Mouse (Mus musculus): ENCODE results near the gene Col6a3. TPM values are rescaled to one million over a fixed set of nuclear protein-coding genes. Genes with fewer than 3 reads are reported as not detected.

Gene Col6a3
- total and polyA plus RNA-seq, 3 experiments, result 0.25 TPM; not detected in 2

DNA sequence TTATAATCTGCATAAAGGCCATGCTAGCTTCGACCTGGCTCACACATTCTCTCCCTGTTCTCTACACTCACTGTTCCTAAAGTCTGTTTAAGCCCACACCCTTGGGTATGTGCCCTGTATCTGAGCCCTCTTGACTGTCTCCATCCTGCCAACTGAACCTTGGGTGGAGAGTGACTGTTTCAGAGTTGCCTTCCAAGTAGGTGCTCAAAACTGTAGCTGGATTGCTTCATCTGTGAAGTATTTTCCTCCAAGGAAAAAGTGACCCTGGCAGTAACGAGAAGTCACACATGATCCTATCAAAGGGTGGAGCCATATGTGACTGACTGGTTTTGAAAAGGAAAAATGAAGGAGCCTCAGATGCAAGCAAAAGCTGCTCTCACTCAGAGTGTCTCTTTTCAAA is 127.5 kb downstream of the Col6a3 start:
- Histone ChIP-seq H3K4me1 (ENCODE audit: control insufficient read depth in 1 of 2, insufficient read depth in 2 of 2) (no peaks in the 10 kb centered on the region), H3K27me3 (replicated peaks) (peaks cover 88% of the 10 kb centered on the region), H3K4me3 (replicated peaks in 1 of 3; ENCODE audit: low read depth in 2 of 3, low read length in 2 of 3, poor library complexity in 1 of 3) (no peak overlapping the region), H3K4me2 (ENCODE audit: insufficient read depth, low read depth, poor library complexity, severe bottlenecking) (no peak overlapping the region), H3K36me3 (replicated peaks in 1 of 2; ENCODE audit: control insufficient read depth in 1 of 2, insufficient read depth in 1 of 2, low read length in 1 of 2) (no peaks in the 10 kb centered on the region), H3K9ac (ENCODE audit: insufficient read depth, low read depth) (no peak overlapping the region), H3K9me3 (replicated peaks; ENCODE audit: low read length) (no peaks in the 10 kb centered on the region), H3K27ac (ENCODE audit: insufficient read depth, low read depth) (no peak overlapping the region), H3K79me2 (replicated peaks; ENCODE audit: control insufficient read depth, extremely low read depth, insufficient read depth, poor library complexity, severe bottlenecking) (no peaks in the 10 kb centered on the region)
- TF ChIP-seq POLR2AphosphoS2 (IDR thresholded peaks at IDR 0.05; ENCODE audit: low read depth, low read length) (no peak), E2F4 (IDR thresholded peaks at IDR 0.05; ENCODE audit: insufficient replicate concordance, low read depth, low read length) (no peak), ELF1 (IDR thresholded peaks at IDR 0.05; ENCODE audit: low read depth, low read length) (no peak), ZMIZ1 (IDR thresholded peaks at IDR 0.05; ENCODE audit: low read depth, low read length) (no peak)
- no peak for DNase-seq (ENCODE audit: extremely low read depth)
- in situ Hi-C loops (cut with MboI; ENCODE audit: low pct_ligation_motif_present, low pct_unique_long_range_greater_than_20kb, low sequenced_read_pairs) (no loop called here), dilution Hi-C loops (cut with MboI; ENCODE audit: extremely low pct_ligation_motif_present, extremely low pct_unique_long_range_greater_than_20kb, low sequenced_read_pairs) (no loop called here)

Other genes with a start within 250 kb of the Col6a3 start
- 58.6 and 76.6 TPM in 2 replicates for gene Cops8, start 241.0 kb downstream of the Col6a3 start, total RNA-seq (2012; rRNA removed)
- 104 and 113 TPM in 2 replicates for gene Cops8, start 241.0 kb downstream of the Col6a3 start, total RNA-seq (2014; rRNA removed)
- gene Cops8, start 241.0 kb downstream of the Col6a3 start, polyA plus RNA-seq (2012; ENCODE audit: insufficient read length, low read depth), result 86.2 and 98.2 TPM in 2 replicates
- gene Mlph, start 71.1 kb upstream of the Col6a3 start, total RNA-seq (2012; rRNA removed), result not detected in 2 replicates
- not detected in 2 replicates for gene Mlph, start 71.1 kb upstream of the Col6a3 start, total RNA-seq (2014; rRNA removed)
- gene Mlph, start 71.1 kb upstream of the Col6a3 start, polyA plus RNA-seq (2012; ENCODE audit: insufficient read length, low read depth), result not detected in 2 replicates
- gene Prlh, start 109.1 kb upstream of the Col6a3 start, total RNA-seq (2012; rRNA removed), result not detected in 2 replicates
- gene Prlh, start 109.1 kb upstream of the Col6a3 start, total RNA-seq (2014; rRNA removed), result not detected in 2 replicates
- gene Prlh, start 109.1 kb upstream of the Col6a3 start, polyA plus RNA-seq (2012; ENCODE audit: insufficient read length, low read depth), result not detected in 2 replicates
- gene Rab17, start 125.7 kb upstream of the Col6a3 start, total RNA-seq (2012; rRNA removed), result 0.55 and 0.64 TPM in 2 replicates
- 0.15 and 0.26 TPM in 2 replicates for gene Rab17, start 125.7 kb upstream of the Col6a3 start, total RNA-seq (2014; rRNA removed)
- 0.59 and 1.1 TPM in 2 replicates for gene Rab17, start 125.7 kb upstream of the Col6a3 start, polyA plus RNA-seq (2012; ENCODE audit: insufficient read length, low read depth)
- gene Lrrfip1, start 154.8 kb upstream of the Col6a3 start, total RNA-seq (2012; rRNA removed), result 19.1 and 22.8 TPM in 2 replicates
- 16.9 and 17.2 TPM in 2 replicates for gene Lrrfip1, start 154.8 kb upstream of the Col6a3 start, total RNA-seq (2014; rRNA removed)
- gene Lrrfip1, start 154.8 kb upstream of the Col6a3 start, polyA plus RNA-seq (2012; ENCODE audit: insufficient read length, low read depth), result 30.5 and 31.7 TPM in 2 replicates